Mouse (Mus musculus) neural tube, embryonic 11.5 days (tissue): ENCODE data around the gene Lrba. TPM values are rescaled to one million over a fixed set of nuclear protein-coding genes. Genes with fewer than 3 reads are reported as not detected.

ENCODE experiments used
- ATAC-seq: fragments of 200-750 bp; cut with Nextera tagmentation; 2 replicates; pipeline ENCODE4 v1.8.0; 2017; ENCODE audit warnings: moderate number of reproducible peaks, mild to moderate bottlenecking, moderate TSS enrichment, moderate library complexity; ENCODE audit not compliant: insufficient read depth, low FRiP score, low TSS enrichment
- DNase-seq: peaks from one replicate; pipeline ENCODE4 v3.0.0-alpha.2; 2015; ENCODE audit warnings: low spot score
- H3K27ac ChIP-seq: fragments of 300-500 bp; sonication (generic); 2 replicates; pipeline ENCODE4 v1.5.1; 2014; ENCODE audit warnings: low read depth, mild to moderate bottlenecking, low read length
- H3K27me3 ChIP-seq: fragments of 300-500 bp; sonication (generic); 2 replicates; pipeline ENCODE4 v1.6.1; 2014; ENCODE audit warnings: mild to moderate bottlenecking, low read length, mixed read lengths; ENCODE audit not compliant: control insufficient read depth, insufficient read depth
- H3K36me3 ChIP-seq: fragments of 300-500 bp; sonication (generic); 2 replicates; pipeline ENCODE4 v1.6.1; 2014; ENCODE audit warnings: mild to moderate bottlenecking, low read length, moderate library complexity, mixed read lengths; ENCODE audit not compliant: control insufficient read depth, insufficient read depth
- H3K4me1 ChIP-seq: fragments of 300-500 bp; sonication (generic); 2 replicates; pipeline ENCODE4 v1.6.1; 2014; ENCODE audit warnings: low read length, mixed read lengths; ENCODE audit not compliant: control insufficient read depth, insufficient read depth
- H3K4me2 ChIP-seq: fragments of 300-500 bp; sonication (generic); 2 replicates; pipeline ENCODE4 v1.6.1; 2014; ENCODE audit warnings: low read depth, mild to moderate bottlenecking, moderate library complexity
- H3K4me3 ChIP-seq: fragments of 300-500 bp; sonication (generic); 2 replicates; pipeline ENCODE4 v1.5.1; 2014; ENCODE audit warnings: low read depth, low read length
- H3K9ac ChIP-seq: fragments of 300-500 bp; sonication (generic); 2 replicates; pipeline ENCODE4 v1.6.1; 2014; ENCODE audit warnings: mild to moderate bottlenecking, low read length
- H3K9me3 ChIP-seq: fragments of 300-500 bp; sonication (generic); 2 replicates; pipeline ENCODE4 v1.6.1; 2016; ENCODE audit warnings: low read length; ENCODE audit not compliant: control insufficient read depth
- WGBS: fragments of 180-500 bp; shearing (Covaris S2); extraction: QIAGEN DNeasy Blood & Tissue Kit; methylation state at CpG from one replicate; pipeline ENCODE4 v1.1.7; 2014; 5-methylcytosine and 5-hydroxymethylcytosine counted together
- polyA plus RNA-seq: library from polyadenylated mRNA; unstranded; fragments of >200 nt; fragmentation: Nextera tagmentation; extraction: Ambion mirVana; gene quantifications from 2 replicates; pipeline ENCODE4 v1.2.1, GENCODE M21; 2014

Gene Lrba
- polyA plus RNA-seq, 1 experiment from 2014 or later, result 5.7 TPM

- no peak overlapping the region for H3K27ac ChIP-seq
- 79% methylated on average over 14 of the region's 14 CpGs for WGBS
- no peak overlapping the region for H3K4me2 ChIP-seq
- H3K4me3 ChIP-seq, result no peak overlapping the region
- H3K9me3 ChIP-seq, result no peaks in the 10 kb centered on the region
- H3K9ac ChIP-seq, result no peak overlapping the region
- H3K27me3 ChIP-seq, result no peaks in the 10 kb centered on the region
- no peaks in the 10 kb centered on the region for H3K4me1 ChIP-seq
- ATAC-seq, result no peak
- DNase-seq, result peak; percentile 46
- H3K36me3 ChIP-seq, result no peaks in the 10 kb centered on the region
These were observed 583.4 kb downstream of the Lrba start for GRCm38 (mm10) chr3:86807750-86808467.

DNA sequence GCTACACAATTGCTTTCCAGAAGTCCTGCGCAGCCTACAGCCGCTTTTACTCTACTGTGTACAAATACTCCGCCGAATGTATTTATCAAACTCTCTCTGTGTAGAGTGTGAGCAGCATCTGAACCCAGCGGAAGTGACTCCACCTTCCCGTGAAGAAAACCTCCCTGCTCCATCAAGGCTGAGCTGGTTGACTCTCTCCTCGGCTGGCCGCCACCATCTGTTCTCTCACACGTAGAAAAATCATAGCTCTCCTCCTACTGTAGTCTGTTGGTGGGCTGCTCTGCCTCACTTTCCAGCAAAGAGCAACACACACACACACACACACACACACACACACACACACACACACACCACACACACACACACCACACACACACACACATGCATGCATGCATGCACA is 584.7 kb downstream of the Lrba start:
- Histone ChIP-seq H3K4me3 (no peak overlapping the region), H3K4me2 (no peak overlapping the region), H3K9ac (no peak overlapping the region), H3K27me3 (no peaks in the 10 kb centered on the region), H3K4me1 (no peaks in the 10 kb centered on the region), H3K9me3 (no peaks in the 10 kb centered on the region), H3K27ac (no peak overlapping the region), H3K36me3 (no peaks in the 10 kb centered on the region)
- DNase-seq (no peak), ATAC-seq (no peak)
- WGBS, result 84% methylated on average over 9 of the region's 9 CpGs

DNA sequence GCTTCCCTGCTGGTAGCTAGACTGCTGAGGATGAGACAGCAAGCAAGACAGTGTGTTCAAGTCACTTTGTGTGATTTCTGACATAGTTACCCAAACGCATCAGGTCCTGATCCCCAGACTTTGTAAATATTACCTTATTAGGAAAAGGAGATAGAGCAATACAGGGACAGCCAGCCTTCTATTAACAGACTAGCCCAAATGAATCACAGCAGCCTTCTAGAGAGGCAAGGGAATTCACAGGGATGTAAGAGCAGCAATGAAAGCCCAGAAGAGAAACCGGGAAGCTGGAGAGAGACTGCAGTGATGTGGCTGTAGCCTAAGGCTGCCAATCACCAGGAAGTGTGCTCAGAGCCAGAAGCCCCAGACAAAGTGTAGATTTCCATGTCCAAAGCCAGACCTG is 585.2 kb downstream of the Lrba start:
- H3K9ac ChIP-seq, result no peak overlapping the region
- ATAC-seq, result no peak
- no peaks in the 10 kb centered on the region for H3K9me3 ChIP-seq
- no peak overlapping the region for H3K4me3 ChIP-seq
- no peaks in the 10 kb centered on the region for H3K27me3 ChIP-seq
- H3K4me2 ChIP-seq, result no peak overlapping the region
- WGBS, result 84% methylated on average over 2 of the region's 2 CpGs
- H3K36me3 ChIP-seq, result no peaks in the 10 kb centered on the region
- no peak overlapping the region for H3K27ac ChIP-seq
- no peaks in the 10 kb centered on the region for H3K4me1 ChIP-seq
- no peak for DNase-seq

GRCm38 (mm10) chr3:86810908-86811307 is 586.4 kb downstream of the Lrba start:
- Histone ChIP-seq H3K4me2 (no peak overlapping the region), H3K4me3 (no peak overlapping the region), H3K36me3 (no peaks in the 10 kb centered on the region), H3K27ac (no peak overlapping the region), H3K9me3 (no peaks in the 10 kb centered on the region), H3K27me3 (no peaks in the 10 kb centered on the region), H3K9ac (no peak overlapping the region), H3K4me1 (no peaks in the 10 kb centered on the region)
- ATAC-seq (no peak), DNase-seq (no peak)
- WGBS, result 87% methylated on average over 5 of the region's 5 CpGs

DNA sequence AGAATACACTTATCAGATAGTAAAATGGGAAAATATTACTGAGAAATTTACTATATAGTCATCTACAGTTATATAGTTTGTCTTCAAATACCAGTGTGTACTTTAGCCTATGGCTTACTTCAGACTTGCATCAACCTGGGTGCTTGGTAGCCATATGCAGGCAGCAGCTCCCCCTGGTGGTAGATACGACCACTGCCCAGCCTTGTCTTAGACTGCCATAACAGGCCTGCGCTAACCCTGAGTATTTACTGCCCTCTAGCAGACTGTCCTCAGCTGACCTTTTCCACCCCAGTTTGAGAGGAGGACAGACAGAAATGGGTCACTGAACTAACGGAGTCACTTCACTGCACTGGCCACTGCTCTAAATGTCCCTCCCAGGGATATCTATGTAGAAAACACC is 588.2 kb downstream of the Lrba start:
- WGBS, result 21% methylated on average over 3 of the region's 3 CpGs
- Histone ChIP-seq H3K4me1 (no peaks in the 10 kb centered on the region), H3K36me3 (no peaks in the 10 kb centered on the region), H3K9ac (no peak overlapping the region), H3K4me2 (no peak overlapping the region), H3K27ac (no peak overlapping the region), H3K9me3 (no peaks in the 10 kb centered on the region), H3K27me3 (no peaks in the 10 kb centered on the region), H3K4me3 (no peak overlapping the region)
- ATAC-seq, result peak; percentile 63; the same call in 1 of the 2 replicates
- DNase-seq, result peak; percentile 81

DNA sequence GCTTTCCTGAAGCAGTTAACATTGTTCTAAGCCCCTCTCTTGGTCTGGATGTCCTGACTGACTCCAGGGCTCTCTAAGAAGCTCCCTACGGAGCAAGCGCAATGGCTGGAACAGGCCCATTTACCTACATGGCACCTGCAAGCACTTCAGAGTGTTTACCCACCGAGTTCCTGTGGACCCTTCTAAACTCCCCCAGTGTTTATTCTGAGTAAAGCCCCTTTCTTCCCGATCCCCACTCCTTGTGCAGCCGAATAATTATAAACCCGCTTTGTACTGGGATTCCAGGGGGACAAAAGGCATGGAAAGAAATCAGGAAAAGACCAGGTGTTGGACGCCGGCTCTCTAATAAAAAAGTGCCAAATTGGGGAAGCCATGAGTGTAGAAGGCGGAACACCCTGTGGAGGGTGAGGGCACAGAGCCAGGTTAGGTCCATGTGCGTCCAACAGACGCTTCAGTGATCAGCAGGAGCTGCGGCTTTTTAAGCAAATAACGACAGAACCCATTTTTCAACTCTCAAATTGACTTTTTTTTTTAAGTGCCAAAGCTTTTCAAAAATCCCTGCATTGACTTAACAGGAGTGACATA is 593.6 kb downstream of the Lrba start:
- ATAC-seq (no peak), DNase-seq (no peak)
- H3K27me3 ChIP-seq, result no peaks in the 10 kb centered on the region
- WGBS, result 78% methylated on average over 13 of the region's 13 CpGs
- H3K4me2 ChIP-seq, result no peak overlapping the region
- H3K27ac ChIP-seq, result no peak overlapping the region
- no peaks in the 10 kb centered on the region for H3K36me3 ChIP-seq
- no peak overlapping the region for H3K4me3 ChIP-seq
- no peaks in the 10 kb centered on the region for H3K9me3 ChIP-seq
- peaks cover 9% of the 10 kb centered on the region; the same call in 1 of the 2 replicates for H3K4me1 ChIP-seq
- H3K9ac ChIP-seq, result no peak overlapping the region

DNA sequence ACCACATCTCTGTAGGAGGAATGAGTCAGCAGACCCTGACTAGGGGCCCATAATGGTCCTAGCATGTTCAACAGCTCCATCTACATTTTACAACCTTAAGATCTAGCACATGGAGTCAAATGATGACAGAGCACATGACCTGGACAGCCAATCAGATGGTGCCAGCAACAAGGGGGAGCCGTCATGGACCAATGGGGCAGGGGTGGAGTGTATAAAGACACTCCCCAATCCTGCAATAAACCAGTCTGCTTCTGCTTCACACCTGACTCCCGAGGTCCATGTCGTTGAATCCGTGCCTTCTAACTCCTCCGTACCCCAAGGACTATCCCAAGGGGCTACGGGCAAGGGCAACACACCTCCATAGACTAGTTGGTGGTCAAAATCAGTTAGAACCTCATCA is 594.9 kb downstream of the Lrba start:
- DNase-seq, result no peak
- Histone ChIP-seq H3K9me3 (no peaks in the 10 kb centered on the region), H3K27me3 (no peaks in the 10 kb centered on the region), H3K4me1 (peaks cover 9% of the 10 kb centered on the region; the same call in 1 of the 2 replicates), H3K9ac (no peak overlapping the region), H3K36me3 (no peaks in the 10 kb centered on the region), H3K4me2 (no peak overlapping the region), H3K4me3 (no peak overlapping the region), H3K27ac (no peak overlapping the region)
- no peak for ATAC-seq
- WGBS, result 91% methylated on average over 6 of the region's 6 CpGs

DNA sequence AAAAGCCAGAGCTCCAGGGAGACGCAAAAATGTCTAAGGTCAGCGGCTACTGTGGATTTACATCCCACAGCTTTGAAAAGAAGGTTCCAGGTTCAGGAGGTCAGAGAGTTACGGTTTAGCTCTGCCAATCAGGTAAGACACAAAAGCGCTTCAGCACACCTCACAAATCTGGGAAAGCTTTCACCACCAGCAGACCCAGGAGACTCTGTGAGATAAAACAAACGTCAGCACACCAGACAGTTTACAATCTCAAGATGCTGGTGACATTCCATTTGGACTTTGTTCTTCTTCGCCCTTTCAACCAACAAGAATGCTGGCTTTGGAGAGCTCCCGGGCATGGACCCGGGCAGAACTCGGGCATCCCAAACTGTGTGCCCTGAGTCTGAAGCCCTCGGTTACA is 595.9 kb downstream of the Lrba start:
- Histone ChIP-seq H3K4me3 (no peak overlapping the region), H3K27me3 (no peaks in the 10 kb centered on the region), H3K27ac (no peak overlapping the region), H3K9me3 (no peaks in the 10 kb centered on the region), H3K4me1 (peaks cover 9% of the 10 kb centered on the region; the same call in 1 of the 2 replicates), H3K9ac (no peak overlapping the region), H3K36me3 (no peaks in the 10 kb centered on the region), H3K4me2 (no peak overlapping the region)
- WGBS, result 43% methylated on average over 10 of the region's 10 CpGs
- DNase-seq (no peak), ATAC-seq (no peak)

DNA sequence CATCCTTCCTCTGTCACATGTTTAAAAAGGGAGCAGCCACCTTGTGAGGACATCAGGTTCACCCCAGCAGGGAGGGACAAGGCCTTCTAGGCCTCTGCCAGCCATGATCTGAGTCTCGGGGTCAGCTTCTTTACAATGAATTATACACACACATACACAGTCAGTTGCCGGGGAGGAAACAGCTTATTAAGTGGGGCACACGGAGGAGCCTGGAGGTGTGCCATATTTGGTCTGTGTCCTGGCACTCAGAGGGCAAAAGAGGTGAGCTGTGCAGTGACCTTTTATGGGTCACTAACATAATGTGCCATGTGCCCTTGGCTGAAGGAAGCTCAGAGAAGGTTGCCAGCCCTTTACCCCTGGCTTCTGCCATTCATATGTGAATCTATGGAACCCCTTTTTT is 596.9 kb downstream of the Lrba start:
- ATAC-seq (no peak), DNase-seq (no peak)
- 54% methylated on average over 3 of the region's 3 CpGs for WGBS
- H3K4me3 ChIP-seq, result no peak overlapping the region
- no peak overlapping the region for H3K9ac ChIP-seq
- no peaks in the 10 kb centered on the region for H3K36me3 ChIP-seq
- no peak overlapping the region for H3K4me2 ChIP-seq
- peaks cover 9% of the 10 kb centered on the region; the same call in 1 of the 2 replicates for H3K4me1 ChIP-seq
- H3K27ac ChIP-seq, result no peak overlapping the region
- no peaks in the 10 kb centered on the region for H3K27me3 ChIP-seq
- no peaks in the 10 kb centered on the region for H3K9me3 ChIP-seq
